In genomic region chr10:4159541-4160090, GRCm38 (mm10) we compare ENCODE assay signal across 16 mouse cellular contexts.
DNase-seq lines count a peak whose midpoint lies in the region; ATAC-seq and TF ChIP-seq lines count a peak whose summit lies in the region.
"Had no signal": no experiment of that assay in that cellular context is flagged by ENCODE, and none has a peak within 500 bp of the region (broad histone marks: within the 10 kb centered on the region; RNA-seq: fewer than 3 reads in every experiment).

No protein-coding gene starts in this region.

- CTCF ChIA-PET in Patski (lab: Charles Lee), result interaction anchor here (0.6 to 2.0 kb wide), 5 partner anchors 11 to 169 kb away, joined by 3 to 6 read pairs (median 4); no protein-coding TSS in a partner anchor

- H3K4me3 ChIP-seq in forebrain, embryonic 15.5 days, result no peak overlapping the region
- H3K4me3 ChIP-seq in forebrain, embryonic 10.5 days, result no peak overlapping the region
- no peak overlapping the region for H3K4me3 ChIP-seq in kidney, embryonic 14.5 days (ENCODE audit: low read length)
- H3K4me3 ChIP-seq in kidney, adult 2 months (ENCODE audit: insufficient read depth, low read depth, low read length), result no peak overlapping the region
- no peak overlapping the region for H3K4me3 ChIP-seq in stomach, embryonic 14.5 days (ENCODE audit: low read depth, low read length)
- H3K4me3 ChIP-seq: gastrocnemius, adult 2 months; heart, adult 2 months; hindbrain, embryonic 10.5 days; layer of hippocampus, adult 2 months; midbrain, embryonic 13.5 days; myocyte had no signal

- H3K9me3 ChIP-seq in forebrain, embryonic 15.5 days, result no peaks in the 10 kb centered on the region
- no peaks in the 10 kb centered on the region for H3K9me3 ChIP-seq in forebrain, embryonic 10.5 days
- H3K9me3 ChIP-seq in kidney, embryonic 14.5 days (ENCODE audit: control insufficient read depth, low read length), result no peaks in the 10 kb centered on the region
- no peaks in the 10 kb centered on the region for H3K9me3 ChIP-seq in stomach, embryonic 14.5 days (ENCODE audit: control insufficient read depth, low read depth, low read length)
- H3K9me3 ChIP-seq: hindbrain, embryonic 10.5 days; midbrain, embryonic 13.5 days had no signal

- no peak overlapping the region for H3K9ac ChIP-seq in forebrain, embryonic 15.5 days (replicated peaks)
- H3K9ac ChIP-seq in kidney, embryonic 14.5 days (ENCODE audit: low read depth, low read length), result no peak overlapping the region
- no peak overlapping the region for H3K9ac ChIP-seq in stomach, embryonic 14.5 days (replicated peaks; ENCODE audit: low read depth, low read length)
- H3K9ac ChIP-seq: liver, embryonic 14.5 days; midbrain, embryonic 13.5 days had no signal

- H3K27ac ChIP-seq in forebrain, embryonic 15.5 days (replicated peaks), result no peak overlapping the region
- no peak overlapping the region for H3K27ac ChIP-seq in forebrain, embryonic 10.5 days
- 0 out of 2 replicates have a peak overlapping the region, but pooled peaks have one; percentile 31 for H3K27ac ChIP-seq in kidney, embryonic 14.5 days (ENCODE audit: low read depth, low read length)
- no peak overlapping the region for H3K27ac ChIP-seq in kidney, adult 2 months (ENCODE audit: insufficient read depth, low read depth, low read length)
- peak overlapping the region; percentile 83 for H3K27ac ChIP-seq in stomach, embryonic 14.5 days (ENCODE audit: low read length)
- H3K27ac ChIP-seq: gastrocnemius, adult 2 months; heart, adult 2 months; hindbrain, embryonic 10.5 days; layer of hippocampus, adult 2 months; liver, embryonic 14.5 days; midbrain, embryonic 13.5 days had no signal

- in situ Hi-C loops in Patski (cut with MboI; ENCODE audit: low pct_unique_long_range_greater_than_20kb), result loop anchor here (5.0 kb wide), 1 partner anchor 108 kb away; the partner anchor contains the start of gene Akap12

- 0 out of 2 replicates have a peak, but pooled peaks have one; percentile 15 for ATAC-seq in forebrain, embryonic 15.5 days (replicated peaks)
- ATAC-seq in kidney, embryonic 14.5 days (ENCODE audit: low FRiP score, low TSS enrichment), result no peak
- peak; percentile 42 for ATAC-seq in Patski
- no peak for ATAC-seq in stomach, embryonic 14.5 days (ENCODE audit: insufficient number of reproducible peaks, insufficient read depth, low FRiP score, low read depth)
- ATAC-seq: midbrain, embryonic 13.5 days had no signal

- POLR2A ChIA-PET in Patski (lab: Charles Lee), result interaction anchor here (0.5 to 1.3 kb wide), 6 partner anchors 12 to 179 kb away, joined by 3 to 5 read pairs (median 4); no protein-coding TSS in a partner anchor

- H3K27me3 ChIP-seq in forebrain, embryonic 15.5 days, result no peaks in the 10 kb centered on the region
- no peaks in the 10 kb centered on the region for H3K27me3 ChIP-seq in forebrain, embryonic 10.5 days (ENCODE audit: poor library complexity, severe bottlenecking)
- H3K27me3 ChIP-seq in kidney, embryonic 14.5 days (ENCODE audit: control insufficient read depth, insufficient read depth, low read length), result no peaks in the 10 kb centered on the region
- no peaks in the 10 kb centered on the region for H3K27me3 ChIP-seq in kidney, adult 2 months (replicated peaks; ENCODE audit: control insufficient read depth, insufficient read depth, low read length)
- H3K27me3 ChIP-seq in Patski, result no peaks in the 10 kb centered on the region
- H3K27me3 ChIP-seq in stomach, embryonic 14.5 days (ENCODE audit: control insufficient read depth, insufficient read depth, low read length), result no peaks in the 10 kb centered on the region
- H3K27me3 ChIP-seq: midbrain, embryonic 13.5 days had no signal

- no peak overlapping the region for H3K4me2 ChIP-seq in forebrain, embryonic 15.5 days (replicated peaks)
- no peak overlapping the region for H3K4me2 ChIP-seq in kidney, embryonic 14.5 days (replicated peaks; ENCODE audit: low read depth, low read length)
- no peak overlapping the region for H3K4me2 ChIP-seq in stomach, embryonic 14.5 days (replicated peaks; ENCODE audit: low read depth, low read length)
- H3K4me2 ChIP-seq: midbrain, embryonic 13.5 days had no signal

- no peak for DNase-seq in forebrain, embryonic 10.5 days (ENCODE audit: extremely low spot score, low spot score)
- DNase-seq in kidney, adult 2 months, result no peak
- DNase-seq in Patski (ENCODE audit: low read depth, low spot score) (peak; percentile 85), liver (no peak)
- DNase-seq: cerebellum, postnatal 25 days; gastrocnemius, adult 2 months; heart, adult 2 months; kidney, adult 8-10 months had no signal

- no peaks in the 10 kb centered on the region for H3K36me3 ChIP-seq in forebrain, embryonic 15.5 days
- H3K36me3 ChIP-seq in forebrain, embryonic 10.5 days (replicated peaks), result peaks cover 6% of the 10 kb centered on the region; the same call in 1 of the 2 replicates
- no peaks in the 10 kb centered on the region for H3K36me3 ChIP-seq in kidney, embryonic 14.5 days (ENCODE audit: control insufficient read depth, insufficient read depth, low read length)
- no peaks in the 10 kb centered on the region for H3K36me3 ChIP-seq in kidney, adult 2 months (ENCODE audit: control insufficient read depth, insufficient read depth, low read length)
- H3K36me3 ChIP-seq in stomach, embryonic 14.5 days (ENCODE audit: control insufficient read depth, insufficient read depth, low read length), result no peaks in the 10 kb centered on the region
- H3K36me3 ChIP-seq: hindbrain, embryonic 10.5 days; midbrain, embryonic 13.5 days had no signal

- TF ChIP-seq POLR2A in kidney, adult 2 months (IDR thresholded peaks at IDR 0.05; ENCODE audit: low read depth, low read length), result no peak

- H3K4me1 ChIP-seq in forebrain, embryonic 15.5 days, result peaks cover 14% of the 10 kb centered on the region
- peaks cover 24% of the 10 kb centered on the region for H3K4me1 ChIP-seq in forebrain, embryonic 10.5 days
- H3K4me1 ChIP-seq in kidney, embryonic 14.5 days (ENCODE audit: control insufficient read depth, insufficient read depth, low read length), result peaks cover 14% of the 10 kb centered on the region; the same call in 1 of the 2 replicates
- H3K4me1 ChIP-seq in kidney, adult 2 months (ENCODE audit: control insufficient read depth, insufficient read depth, low read length), result peaks cover 9% of the 10 kb centered on the region; the same call in 1 of the 2 replicates
- peaks cover 25% of the 10 kb centered on the region; the same call in 1 of the 2 replicates for H3K4me1 ChIP-seq in stomach, embryonic 14.5 days (ENCODE audit: control insufficient read depth, insufficient read depth, low read length)
- H3K4me1 ChIP-seq: midbrain, embryonic 13.5 days had no signal

- WGBS in forebrain, embryonic 15.5 days, result 48% methylated on average over 8 of the region's 8 CpGs
- 88% methylated on average over 8 of the region's 8 CpGs for WGBS in forebrain, embryonic 10.5 days
- WGBS in kidney, embryonic 14.5 days, result 71% methylated on average over 8 of the region's 8 CpGs
- 76% methylated on average over 8 of the region's 8 CpGs for WGBS in kidney, adult 2 months
- 32% methylated on average over 8 of the region's 8 CpGs for WGBS in stomach, embryonic 14.5 days

- no peak for TF ChIP-seq CTCF in kidney, adult 2 months (conservative IDR thresholded peaks at IDR 0.05; ENCODE audit: insufficient read depth, insufficient read length, low read depth, low read length)
- TF ChIP-seq CTCF in Patski (IDR thresholded peaks at IDR 0.05), result no peak

Comparison
In these comparisons a context has a peak if more than half of its experiments do, and no peak if none do; other contexts are left out.
1. H3K27ac ChIP-seq: peak in kidney, embryonic 14.5 days (single experiment) and stomach, embryonic 14.5 days (single experiment); none in forebrain, embryonic 15.5 days (single experiment), forebrain, embryonic 10.5 days (single experiment) and kidney, adult 2 months (single experiment).
2. ATAC-seq: peak in forebrain, embryonic 15.5 days (single experiment) and Patski (single experiment); none in kidney, embryonic 14.5 days (single experiment) and stomach, embryonic 14.5 days (single experiment).